Mouse (Mus musculus) inflammation-experienced regulatory T-cells, adult 6 months (primary cell): ENCODE results near the gene Defb48. TPM values are rescaled to one million over a fixed set of nuclear protein-coding genes. Genes with fewer than 3 reads are reported as not detected.
A peak's percentile ranks its signal among the peaks of the same experiment; 100 is the strongest.

Experiments
- ATAC-seq: one replicate; pipeline ENCODE4 v1.8.0; 2017
- polyA plus RNA-seq, 3 experiments: library from polyadenylated mRNA; unstranded; fragments of 100-300 nt; shearing (Covaris generic); gene quantifications; one replicate each; pipeline ENCODE4 v1.2.1; 2017

The Defb48 gene
- not detected for polyA plus RNA-seq

- no peak for ATAC-seq
Measured at GRCm38 (mm10) chr14:62984410-62984809, at the start of gene Defb48. Defb48 (minus strand) TSS chr14:62984510.

DNA sequence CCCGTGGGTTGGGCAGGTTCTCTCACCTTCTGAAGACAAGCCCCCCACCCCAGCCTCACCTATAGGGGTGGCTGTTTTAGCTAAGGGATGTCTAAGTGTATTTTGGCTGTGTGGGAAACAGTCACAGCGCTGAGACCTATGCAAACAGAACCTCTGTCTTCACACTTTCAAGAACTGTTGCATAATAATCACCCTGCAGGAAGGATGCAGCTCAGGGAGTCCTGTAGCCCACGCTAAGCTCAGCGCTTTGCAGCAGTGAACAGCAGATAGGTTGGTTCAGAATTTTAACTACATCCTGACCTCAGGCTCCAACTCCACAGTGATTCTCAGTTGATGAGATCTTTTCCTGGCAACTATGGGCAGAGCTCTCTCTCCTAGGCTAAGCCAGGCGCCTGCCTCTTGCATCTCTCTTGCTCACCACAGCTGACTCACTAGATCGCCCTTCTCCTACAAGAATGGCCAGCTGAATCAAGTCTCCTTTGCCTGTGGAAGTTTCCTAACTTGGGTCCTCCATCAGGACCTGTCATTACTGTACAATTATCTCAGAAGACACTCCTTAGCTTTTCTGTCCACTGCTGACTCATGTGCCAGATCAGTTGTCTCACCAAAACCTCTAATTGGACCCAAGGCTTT is 36.3 kb upstream of the Defb48 start:
- no peak for ATAC-seq

DNA sequence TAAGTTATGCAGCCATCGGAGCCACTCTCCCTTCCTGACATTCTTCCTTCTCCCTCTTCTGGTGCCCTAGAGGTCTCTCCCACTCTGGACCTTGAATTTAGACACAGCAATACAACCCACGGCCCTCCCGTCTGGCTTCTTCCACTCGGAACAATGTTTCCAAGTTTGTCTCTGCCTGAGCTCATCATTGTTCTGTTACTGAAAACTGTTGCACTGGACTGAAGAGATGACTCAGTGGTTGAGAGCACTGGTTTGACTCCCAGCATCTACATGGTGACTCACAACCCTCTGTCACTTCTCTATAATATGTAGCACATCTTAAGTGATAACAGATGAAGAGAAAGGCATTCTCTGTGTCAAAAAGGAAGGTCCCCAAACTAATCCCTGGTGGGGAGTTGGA is 30.4 kb upstream of the Defb48 start:
- ATAC-seq = no peak

DNA sequence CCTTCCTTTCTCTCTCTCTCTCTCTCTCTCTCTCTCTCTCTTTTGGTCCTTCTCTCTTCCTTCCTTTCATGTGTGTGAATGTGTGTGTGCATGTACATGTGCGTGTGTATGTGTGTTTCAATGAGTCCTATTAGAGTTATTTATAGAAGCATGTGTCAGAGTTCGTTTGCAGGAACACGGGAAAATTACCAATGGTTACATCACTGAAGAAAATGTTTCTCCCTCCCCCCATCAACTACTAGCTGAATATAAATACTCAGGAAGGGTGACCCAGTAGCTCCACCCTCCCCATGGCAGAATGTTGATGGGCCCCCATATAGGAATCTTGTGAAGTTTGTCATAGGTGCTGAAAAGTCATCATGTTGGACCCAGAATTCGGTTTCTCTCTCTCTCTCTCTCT is 28.8 kb upstream of the Defb48 start:
- ATAC-seq = no peak

DNA sequence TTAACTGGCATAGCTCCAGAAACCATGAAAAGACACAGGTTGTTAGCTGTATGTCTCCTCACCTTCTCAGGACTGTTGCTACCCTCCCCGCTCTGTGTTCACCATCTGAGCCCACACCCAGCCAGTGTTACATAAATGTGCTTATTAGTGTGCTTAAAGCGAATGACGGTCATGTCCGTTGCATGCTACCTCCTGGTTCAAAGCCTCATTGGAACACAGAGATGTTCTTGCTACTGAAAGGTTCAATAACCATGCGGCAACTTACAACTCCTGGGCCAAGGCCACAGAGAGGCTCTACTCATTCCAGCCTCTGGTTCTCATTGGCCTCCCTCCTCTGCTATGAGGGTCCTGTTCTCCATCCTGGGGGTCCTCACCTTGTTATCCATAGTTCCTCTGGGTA is 27.2 kb upstream of the Defb48 start, which contains the start of gene Defb43:
TSS of gene Defb43 (plus strand) at position 301 of the 400 bp plus-strand sequence.
- ATAC-seq = no peak

- ATAC-seq = no peak
Measured at GRCm38 (mm10) chr14:63002588-63002987, 18.3 kb upstream of the Defb48 start.

GRCm38 (mm10) chr14:62998977-62999376 is 14.7 kb upstream of the Defb48 start:
- no peak for ATAC-seq

DNA sequence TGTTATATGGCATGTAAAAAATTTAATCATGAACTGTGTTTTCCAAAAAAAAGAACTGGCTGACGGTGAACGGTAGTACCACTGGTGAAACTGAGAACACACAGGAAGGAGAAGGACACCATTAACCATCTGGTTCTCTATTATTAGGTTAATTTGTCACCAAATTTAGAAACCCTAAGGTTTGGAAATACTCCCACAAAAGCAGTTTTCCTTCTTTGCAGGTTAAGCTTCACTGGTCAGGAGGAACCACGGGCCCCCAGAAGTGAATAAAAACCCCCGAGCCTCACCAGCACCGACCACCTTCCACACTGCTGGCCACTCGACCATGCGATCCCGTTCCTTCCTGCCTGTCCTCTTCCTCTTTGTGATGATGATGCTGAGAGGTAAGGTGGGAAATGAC is 13.5 kb upstream of the Defb48 start, which contains the start of gene Defb47:
TSS of gene Defb47 (plus strand) at position 301 of the 400 bp plus-strand sequence.
- ATAC-seq = no peak

GRCm38 (mm10) chr14:62991849-62992510 is 7.7 kb upstream of the Defb48 start:
- ATAC-seq = no peak

DNA sequence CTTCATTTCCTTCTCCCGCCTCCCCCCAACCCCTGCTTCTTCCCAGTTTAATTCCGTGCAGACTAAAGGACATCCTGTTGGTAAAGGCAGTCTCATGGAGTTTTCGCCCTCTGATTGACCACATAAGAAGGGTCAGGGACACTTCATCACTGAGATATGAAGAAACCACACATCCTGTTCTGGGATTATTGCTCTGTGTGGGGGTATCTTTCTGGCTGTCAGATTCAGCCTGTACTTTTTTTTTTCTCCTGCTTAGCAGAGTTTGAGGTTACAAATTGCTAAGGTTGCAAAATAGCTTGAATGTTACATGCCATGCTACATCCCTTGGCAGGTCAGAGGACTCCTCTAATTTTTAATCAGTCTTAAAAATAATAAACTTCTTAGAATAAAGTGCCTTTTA is 7.0 kb upstream of the Defb48 start:
- ATAC-seq = no peak

DNA sequence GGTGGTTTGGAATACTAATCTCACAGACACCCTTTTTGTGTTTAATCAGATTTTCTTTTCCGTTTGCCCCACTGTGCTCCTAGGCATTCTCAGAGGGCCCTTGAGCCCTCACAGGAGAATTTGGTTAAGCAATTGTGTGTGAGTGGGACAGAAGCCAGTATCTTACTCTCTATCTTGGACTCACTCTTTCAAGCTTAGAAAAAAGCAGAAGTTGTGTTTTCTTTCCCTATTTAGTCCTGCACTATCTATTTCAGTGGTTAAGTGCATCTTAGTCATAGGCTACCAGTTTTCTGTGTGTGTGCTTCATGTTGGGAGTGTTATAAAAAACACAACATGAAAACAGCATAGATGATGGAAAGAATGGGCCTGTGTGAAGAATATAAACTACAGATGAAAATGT is 4.5 kb downstream of the Defb48 start:
- no peak for ATAC-seq

DNA sequence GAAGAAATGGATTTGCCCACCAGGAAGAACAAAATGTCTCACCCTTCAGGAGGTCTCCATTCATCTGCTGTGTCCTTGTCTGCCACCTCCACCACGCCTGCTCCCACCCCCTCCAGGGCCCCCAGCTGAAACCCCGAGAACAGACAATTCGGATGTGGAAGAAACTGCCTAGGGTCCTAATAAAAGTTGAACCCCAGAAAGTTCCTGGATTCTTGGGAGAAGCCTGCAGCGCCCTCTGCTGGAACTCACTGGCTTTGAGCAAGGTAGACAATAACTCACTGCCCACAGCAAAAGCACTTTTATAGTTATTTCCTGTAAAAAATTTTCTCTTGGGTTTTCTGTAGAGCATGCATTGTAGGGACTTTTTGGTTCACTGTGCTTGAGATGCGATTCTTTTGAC is 9.3 kb downstream of the Defb48 start:
- no peak for ATAC-seq

- no peak for ATAC-seq
Measured at GRCm38 (mm10) chr14:62965811-62966520, 18.3 kb downstream of the Defb48 start.

- ATAC-seq = no peak
Measured at GRCm38 (mm10) chr14:62965342-62965741, 19.0 kb downstream of the Defb48 start.

DNA sequence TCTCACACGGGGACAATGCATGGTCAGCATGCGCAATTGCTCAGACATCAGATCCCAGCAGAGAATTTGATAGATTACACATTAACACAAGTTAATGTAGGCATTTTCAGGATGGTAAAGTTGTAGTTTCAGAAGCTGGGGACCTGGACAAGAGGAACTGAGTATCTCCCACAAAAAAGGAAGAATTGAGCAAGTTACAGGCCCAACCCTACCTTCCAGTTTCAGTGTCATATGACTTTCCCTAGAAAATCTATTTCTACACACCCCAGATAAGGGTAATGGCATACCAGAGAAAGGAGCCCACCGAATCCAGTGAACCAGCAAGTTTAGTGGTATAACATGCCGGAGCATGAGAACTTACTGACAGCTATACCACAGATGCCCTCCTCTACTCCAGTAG is 20.7 kb downstream of the Defb48 start:
- no peak for ATAC-seq

DNA sequence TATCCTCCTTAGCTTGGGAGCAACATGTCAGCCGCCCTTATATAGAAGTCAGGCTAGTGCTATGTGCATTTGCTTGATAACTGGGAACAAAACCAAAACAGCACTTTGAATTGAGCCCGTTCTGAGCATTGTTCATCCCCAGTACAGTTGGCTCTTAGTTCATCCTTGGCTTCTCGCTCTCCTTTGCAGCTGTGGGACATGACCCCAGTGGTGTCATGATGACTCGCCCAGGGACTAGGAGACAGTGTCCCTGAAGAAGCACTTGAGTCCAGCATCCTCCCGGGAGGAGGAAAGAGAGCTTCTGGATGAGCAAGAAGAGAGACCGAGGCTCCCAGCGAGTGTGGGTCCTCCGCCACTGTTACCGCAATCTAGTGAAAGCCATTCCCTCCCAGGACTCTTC is 28.2 kb downstream of the Defb48 start:
- ATAC-seq = no peak

GRCm38 (mm10) chr14:62946794-62947193 is 37.5 kb downstream of the Defb48 start:
- no peak for ATAC-seq

DNA sequence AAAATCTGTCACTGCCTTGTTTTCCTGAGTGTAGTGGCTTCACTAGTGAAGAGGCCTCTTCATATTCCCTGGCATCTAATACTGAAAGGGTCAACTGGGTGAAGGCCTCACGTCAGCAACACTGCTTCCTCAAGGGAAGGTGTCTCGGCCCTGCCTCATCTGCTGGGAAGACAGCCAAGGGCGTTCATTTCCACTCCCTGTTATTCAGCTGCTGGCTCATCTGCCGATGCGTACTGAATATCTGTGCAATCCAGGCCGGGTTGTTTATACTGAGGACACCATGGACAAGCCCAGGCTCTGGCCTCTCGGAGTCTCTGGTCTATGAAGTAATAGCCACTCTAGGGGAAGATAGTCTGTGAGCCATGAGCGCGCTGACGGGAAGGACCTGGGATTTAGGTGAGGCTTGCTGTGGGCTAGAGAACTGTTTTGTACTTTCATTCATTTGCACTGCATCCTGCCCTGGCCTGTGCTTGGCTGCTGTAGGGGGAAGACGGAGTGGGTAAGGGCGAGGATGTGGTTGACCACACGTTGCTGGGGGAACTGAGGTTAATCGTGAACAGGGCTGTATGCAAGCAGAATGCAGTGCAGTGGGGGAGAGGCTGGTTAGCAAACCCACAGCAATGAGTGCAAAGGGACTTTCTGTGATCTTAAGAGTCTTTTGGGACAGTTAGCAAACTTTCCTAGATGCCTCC is 43.8 kb downstream of the Defb48 start:
- peak; percentile 100 for ATAC-seq

- no peak for ATAC-seq
Measured at GRCm38 (mm10) chr14:62939435-62939834, 44.9 kb downstream of the Defb48 start.

- ATAC-seq = no peak
Measured at GRCm38 (mm10) chr14:62937675-62938074, 46.6 kb downstream of the Defb48 start.

GRCm38 (mm10) chr14:62936631-62937380 is 47.5 kb downstream of the Defb48 start:
- ATAC-seq = no peak

GRCm38 (mm10) chr14:62935361-62935760 is 48.9 kb downstream of the Defb48 start:
- ATAC-seq = no peak
